Mouse (Mus musculus): ENCODE results near the gene Mknk2. TPM values are rescaled to one million over a fixed set of nuclear protein-coding genes. Genes with fewer than 3 reads are reported as not detected.

The Mknk2 gene
- total and polyA plus RNA-seq, 3 experiments, result 47.4 to 184 (median 87.1) TPM

GRCm38 (mm10) chr10:80659213-80659612 is 18.7 kb downstream of the Mknk2 start:
- peak overlapping the region; percentile 74 for H3K27ac ChIP-seq (ENCODE audit: control insufficient read depth, low read depth, low read length)
- peaks cover 0 to 15% of the 10 kb centered on the region in 2 experiments; a peak in 2 of 4 replicates for H3K36me3 ChIP-seq (ENCODE audit: control insufficient read depth in 1 of 2, insufficient read depth in 2 of 2, low read length in 2 of 2)
- H3K9me3 ChIP-seq (replicated peaks; ENCODE audit: insufficient read depth, low read length), result no peaks in the 10 kb centered on the region
- DNase-seq (ENCODE audit: low read depth, low spot score), result peak; percentile 85
- H3K27me3 ChIP-seq (ENCODE audit: control insufficient read depth in 1 of 2, insufficient read depth in 2 of 2, low read length in 2 of 2), result no peaks in the 10 kb centered on the region
- H3K9ac ChIP-seq (ENCODE audit: control insufficient read depth, low read depth, low read length, poor library complexity, severe bottlenecking), result peak overlapping the region; percentile 67
- H3K4me3 ChIP-seq (ENCODE audit: control insufficient read depth in 1 of 2, insufficient read depth in 1 of 2, low read depth in 2 of 2, low read length in 2 of 2), result peak overlapping the region; percentile 47 to 99
- H3K79me2 ChIP-seq (ENCODE audit: control insufficient read depth, insufficient read depth, low read length, poor library complexity), result peaks cover 8% of the 10 kb centered on the region
- peaks cover 7 to 34% of the 10 kb centered on the region in 2 experiments for H3K4me1 ChIP-seq (ENCODE audit: control insufficient read depth in 1 of 2, insufficient read depth in 2 of 2, low read length in 2 of 2)
- TF ChIP-seq POLR2AphosphoS2 (IDR thresholded peaks at IDR 0.05; ENCODE audit: low read length), result no peak
- TF ChIP-seq E2F4 (IDR thresholded peaks at IDR 0.05; ENCODE audit: borderline replicate concordance, low read depth, low read length), result no peak
- TF ChIP-seq ETS1 (IDR thresholded peaks at IDR 0.05; ENCODE audit: low read depth, low read length), result no peak
- TF ChIP-seq CHD1 (IDR thresholded peaks at IDR 0.05; ENCODE audit: low read depth, low read length), result no peak
- TF ChIP-seq SMC3 (IDR thresholded peaks at IDR 0.05; ENCODE audit: low read depth, low read length), result peak; percentile 67
- no peak for TF ChIP-seq MEF2A (IDR thresholded peaks at IDR 0.05; ENCODE audit: extremely low read depth, insufficient replicate concordance, low read depth, low read length, poor library complexity, severe bottlenecking)
- TF ChIP-seq MXI1 (IDR thresholded peaks at IDR 0.05; ENCODE audit: low read depth, low read length), result peak; percentile 34; the same call in 1 of the 2 replicates
- no peak for TF ChIP-seq BHLHE40 (IDR thresholded peaks at IDR 0.05; ENCODE audit: borderline replicate concordance, low read depth, low read length)
- no peak for TF ChIP-seq ZKSCAN1 (IDR thresholded peaks at IDR 0.05; ENCODE audit: low read depth, low read length)
- TF ChIP-seq KAT2A (conservative IDR thresholded peaks at IDR 0.05; ENCODE audit: low read depth, low read length), result no peak
- TF ChIP-seq ZNF384 (IDR thresholded peaks at IDR 0.05; ENCODE audit: low read depth, low read length), result peak; percentile 28; the same call in 1 of the 2 replicates
- no peak for TF ChIP-seq GABPA (IDR thresholded peaks at IDR 0.05; ENCODE audit: low read depth, low read length)
- no peak for TF ChIP-seq TCF12 (IDR thresholded peaks at IDR 0.05; ENCODE audit: low read depth, low read length)
- TF ChIP-seq POLR2AphosphoS5 (IDR thresholded peaks at IDR 0.05; ENCODE audit: borderline replicate concordance, low read depth, low read length), result no peak
- TF ChIP-seq MAZ (IDR thresholded peaks at IDR 0.05; ENCODE audit: low read depth, low read length), result no peak
- TF ChIP-seq MAFK (IDR thresholded peaks at IDR 0.05; ENCODE audit: borderline replicate concordance, low read depth, low read length), result no peak
- peak; percentile 89 for TF ChIP-seq MYC (IDR thresholded peaks at IDR 0.05; ENCODE audit: low read depth, low read length)
- peak; percentile 51; the same call in 1 of the 2 replicates for TF ChIP-seq SIN3A (IDR thresholded peaks at IDR 0.05; ENCODE audit: low read length)
- no peak for TF ChIP-seq POLR2A (IDR thresholded peaks at IDR 0.05; ENCODE audit: control insufficient read depth in 1 of 2, insufficient read depth in 1 of 2, low read depth in 1 of 2, low read length in 2 of 2, poor library complexity in 1 of 2)
- no peak for TF ChIP-seq NRF1 (IDR thresholded peaks at IDR 0.05; ENCODE audit: insufficient read depth, low read depth, low read length, poor library complexity, severe bottlenecking)
- no peak for TF ChIP-seq ELF1 (IDR thresholded peaks at IDR 0.05; ENCODE audit: low read depth, low read length)
- TF ChIP-seq NELFE (IDR thresholded peaks at IDR 0.05; ENCODE audit: low read depth, low read length), result no peak
- TF ChIP-seq GATA1 (IDR thresholded peaks at IDR 0.05; ENCODE audit: low read depth, low read length), result 0 out of 2 replicates have a peak, but pooled peaks have one; percentile 4
- TF ChIP-seq HCFC1 (IDR thresholded peaks at IDR 0.05; ENCODE audit: low read depth, low read length), result no peak
- TF ChIP-seq EP300 (IDR thresholded peaks at IDR 0.05; ENCODE audit: low read depth in 1 of 2, low read length in 2 of 2), result no peak
- TF ChIP-seq TBP (IDR thresholded peaks at IDR 0.05; ENCODE audit: low read depth, low read length), result no peak
- no peak for TF ChIP-seq MYB (IDR thresholded peaks at IDR 0.05; ENCODE audit: low read depth, low read length)
- TF ChIP-seq UBTF (IDR thresholded peaks at IDR 0.05; ENCODE audit: borderline replicate concordance, insufficient read depth, low read depth, low read length), result no peak
- TF ChIP-seq CTCF (IDR thresholded peaks at IDR 0.05 in 2 of 3, conservative IDR thresholded peaks at IDR 0.05 in 1 of 3; ENCODE audit: control insufficient read depth in 1 of 3, insufficient read depth in 1 of 3, low read depth in 2 of 3, low read length in 3 of 3, poor library complexity in 1 of 3, severe bottlenecking in 1 of 3), result peak; percentile 68 to 79 (median 75)
- no peak for TF ChIP-seq JUND (IDR thresholded peaks at IDR 0.05; ENCODE audit: low read depth, low read length)
- peak; percentile 61 for TF ChIP-seq ZC3H11A (IDR thresholded peaks at IDR 0.05; ENCODE audit: low read depth, low read length)
- TF ChIP-seq ZMIZ1 (IDR thresholded peaks at IDR 0.05; ENCODE audit: low read depth, low read length), result no peak
- TF ChIP-seq USF2 (IDR thresholded peaks at IDR 0.05; ENCODE audit: borderline replicate concordance in 1 of 2, insufficient read depth in 1 of 2, low read depth in 1 of 2, low read length in 2 of 2), result no peak
- TF ChIP-seq USF1 (IDR thresholded peaks at IDR 0.05; ENCODE audit: low read depth, low read length), result no peak
- no peak for TF ChIP-seq CHD2 (IDR thresholded peaks at IDR 0.05; ENCODE audit: low read length)
- peak; percentile 61 for TF ChIP-seq RAD21 (IDR thresholded peaks at IDR 0.05; ENCODE audit: low read depth, low read length)
- no peak for TF ChIP-seq MAX (IDR thresholded peaks at IDR 0.05; ENCODE audit: low read length)
- no peak for TF ChIP-seq TAL1 (IDR thresholded peaks at IDR 0.05; ENCODE audit: low read length)

Data from MEL (cell line).